Mouse (Mus musculus) bone marrow, adult 2 months (tissue): ENCODE results near the gene Olfr907.

ENCODE experiments used
- CTCF ChIP-seq: fragments of 200-500 bp; IDR thresholded peaks from 2 replicates; pipeline ENCODE4 v1.5.1; 2011; ENCODE audit warnings: low read length, control low read depth; ENCODE audit not compliant: control insufficient read depth, insufficient read depth
- POLR2A ChIP-seq: fragments of 200-500 bp; IDR thresholded peaks from 2 replicates; pipeline ENCODE4 v1.6.1; 2011; ENCODE audit warnings: low read depth, mild to moderate bottlenecking, control low read depth, low read length, borderline replicate concordance; ENCODE audit not compliant: control insufficient read depth

DNA sequence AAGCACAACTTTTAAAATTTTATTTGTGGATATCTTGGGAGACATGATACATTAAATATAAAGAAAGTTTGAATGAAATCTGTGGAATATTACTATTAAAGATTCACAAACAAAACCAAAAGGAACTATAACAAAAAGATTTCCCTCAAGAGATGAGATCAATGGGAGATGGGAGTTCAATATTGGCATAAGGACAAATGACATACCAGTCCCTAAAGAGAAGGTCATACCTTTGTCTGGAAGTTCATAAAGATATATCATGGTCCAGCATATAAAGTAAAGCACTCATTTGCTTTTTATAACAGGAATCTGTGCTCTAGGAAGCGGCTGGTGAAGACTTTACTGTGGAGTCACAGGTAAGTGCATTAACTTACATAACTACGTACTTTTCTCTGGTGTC lies 41.9 kb downstream of the Olfr907 start, which contains the start of gene Olfr910:
- TF ChIP-seq POLR2A (no peak), CTCF (no peak)
